Mouse (Mus musculus) frontal cortex, postnatal 10 days (tissue): ENCODE data around the gene Ssh2.
"Not testable (repeated sequence)": the region's sequence is repeated elsewhere in the genome, so short reads cannot be mapped to it uniquely, and the experiment has no call there.

Source experiments
- DNase-seq, 2 experiments: peaks; one replicate each; pipeline ENCODE4 v3.0.0; 2022; ENCODE audit warnings: low spot score in 2 of 2, mixed read lengths in 1 of 2

Gene Ssh2

GRCm38 (mm10) chr11:77348142-77348741 is 132.2 kb downstream of the Ssh2 start:
- DNase-seq = peak; percentile 75 to 82

GRCm38 (mm10) chr11:77348985-77349384 is 132.9 kb downstream of the Ssh2 start:
- DNase-seq = no peak

- no peak for DNase-seq
Observed at GRCm38 (mm10) chr11:77349698-77350097, 133.6 kb downstream of the Ssh2 start.

GRCm38 (mm10) chr11:77355055-77355454 is 139.0 kb downstream of the Ssh2 start:
- no peak for DNase-seq

GRCm38 (mm10) chr11:77357839-77358238 is 141.8 kb downstream of the Ssh2 start:
- DNase-seq = no peak

GRCm38 (mm10) chr11:77363476-77363875 is 147.4 kb downstream of the Ssh2 start:
- no peak for DNase-seq

- no peak for DNase-seq
Observed at GRCm38 (mm10) chr11:77364376-77364775, 148.3 kb downstream of the Ssh2 start.

- no peak for DNase-seq
Observed at GRCm38 (mm10) chr11:77365706-77366386, 149.8 kb downstream of the Ssh2 start.

GRCm38 (mm10) chr11:77367541-77368270 is 151.6 kb downstream of the Ssh2 start:
- no peak for DNase-seq

GRCm38 (mm10) chr11:77369188-77369840 is 153.2 kb downstream of the Ssh2 start:
- DNase-seq = no peak

- DNase-seq = no peak
Observed at GRCm38 (mm10) chr11:77369841-77370191, 153.7 kb downstream of the Ssh2 start.

- DNase-seq = no peak
Observed at GRCm38 (mm10) chr11:77371088-77371487, 155.0 kb downstream of the Ssh2 start.

- DNase-seq = no peak
Observed at GRCm38 (mm10) chr11:77371696-77372095, 155.6 kb downstream of the Ssh2 start.

- DNase-seq = peak in 1 of 2 experiments; percentile 10
Observed at GRCm38 (mm10) chr11:77372196-77372904, 156.3 kb downstream of the Ssh2 start.

GRCm38 (mm10) chr11:77378622-77379021 is 162.5 kb downstream of the Ssh2 start:
- no peak for DNase-seq

GRCm38 (mm10) chr11:77381174-77381573 is 165.1 kb downstream of the Ssh2 start:
- no peak for DNase-seq

- no peak for DNase-seq
Observed at GRCm38 (mm10) chr11:77384151-77384550, 168.1 kb downstream of the Ssh2 start.

GRCm38 (mm10) chr11:77385706-77386690 is 169.9 kb downstream of the Ssh2 start:
- no peak for DNase-seq

GRCm38 (mm10) chr11:77388197-77388596 is 172.1 kb downstream of the Ssh2 start:
- DNase-seq = not testable (repeated sequence)

- no peak for DNase-seq
Observed at GRCm38 (mm10) chr11:77395539-77395938, 179.5 kb downstream of the Ssh2 start.

GRCm38 (mm10) chr11:77402508-77402907 is 186.4 kb downstream of the Ssh2 start:
- no peak for DNase-seq
